Mouse (Mus musculus) urinary bladder, adult 2 months (tissue): ENCODE measurements around the gene Dnajc7. TPM values are rescaled to one million over a fixed set of nuclear protein-coding genes. Genes with fewer than 3 reads are reported as not detected.
"Not testable (repeated sequence)": the region's sequence is repeated elsewhere in the genome, so short reads cannot be mapped to it uniquely, and the experiment has no call there.

Experiments used
- DNase-seq: peaks from one replicate; pipeline ENCODE4 v3.0.0; 2022; ENCODE audit warnings: low spot score
- polyA plus RNA-seq: library from polyadenylated mRNA; depleted of rRNA; stranded (reverse); fragments of >200 nt; gene quantifications from 2 replicates; pipeline ENCODE4 v1.2.3, GENCODE M21; 2012; rRNA removed

Gene Dnajc7
- polyA plus RNA-seq, 1 experiment: 118 TPM

- DNase-seq: no peak
These were observed 70.5 kb downstream of the Dnajc7 start for GRCm38 (mm10) chr11:100549466-100549865.

DNA sequence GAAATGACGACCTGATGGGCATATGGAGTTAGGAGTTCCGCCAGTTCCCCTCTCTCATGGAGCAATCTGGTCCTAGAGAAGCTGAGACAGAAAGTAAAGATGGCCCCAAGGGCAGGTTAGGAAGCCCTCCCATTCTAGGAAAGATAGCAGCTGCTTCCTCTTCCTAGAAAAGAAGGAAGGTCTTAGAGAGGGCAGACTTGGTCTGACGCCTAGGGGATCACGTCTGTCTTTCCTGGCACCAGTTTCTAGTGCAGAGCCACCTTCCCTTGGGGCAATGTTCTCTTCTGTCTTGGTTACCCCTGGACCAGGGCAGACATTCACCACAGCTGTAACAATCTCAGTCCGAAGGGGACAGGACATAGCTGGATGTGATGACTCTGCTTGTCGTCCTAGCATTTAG is 71.8 kb downstream of the Dnajc7 start:
- no peak for DNase-seq

DNA sequence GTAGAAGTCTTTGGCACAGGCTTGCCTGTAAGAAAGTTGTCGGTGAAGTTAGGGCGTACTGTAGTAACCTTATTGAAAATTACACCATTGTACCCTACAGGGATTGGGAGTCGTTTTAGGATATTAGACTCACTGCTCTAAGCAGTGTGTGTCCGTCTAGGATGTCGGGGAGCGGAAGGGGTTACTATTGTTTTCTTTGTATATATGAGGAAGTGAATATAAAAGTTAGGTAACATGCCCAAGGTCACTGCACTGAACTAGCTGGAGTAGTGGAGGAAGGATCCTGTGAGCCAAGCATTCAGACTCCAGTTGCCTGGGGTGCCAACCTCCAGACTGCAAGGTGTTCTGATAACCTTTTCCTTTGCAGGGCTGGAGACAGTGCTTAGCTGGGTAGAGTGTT is 73.0 kb downstream of the Dnajc7 start:
- no peak for DNase-seq

GRCm38 (mm10) chr11:100545746-100546085 is 74.3 kb downstream of the Dnajc7 start:
- DNase-seq: no peak

DNA sequence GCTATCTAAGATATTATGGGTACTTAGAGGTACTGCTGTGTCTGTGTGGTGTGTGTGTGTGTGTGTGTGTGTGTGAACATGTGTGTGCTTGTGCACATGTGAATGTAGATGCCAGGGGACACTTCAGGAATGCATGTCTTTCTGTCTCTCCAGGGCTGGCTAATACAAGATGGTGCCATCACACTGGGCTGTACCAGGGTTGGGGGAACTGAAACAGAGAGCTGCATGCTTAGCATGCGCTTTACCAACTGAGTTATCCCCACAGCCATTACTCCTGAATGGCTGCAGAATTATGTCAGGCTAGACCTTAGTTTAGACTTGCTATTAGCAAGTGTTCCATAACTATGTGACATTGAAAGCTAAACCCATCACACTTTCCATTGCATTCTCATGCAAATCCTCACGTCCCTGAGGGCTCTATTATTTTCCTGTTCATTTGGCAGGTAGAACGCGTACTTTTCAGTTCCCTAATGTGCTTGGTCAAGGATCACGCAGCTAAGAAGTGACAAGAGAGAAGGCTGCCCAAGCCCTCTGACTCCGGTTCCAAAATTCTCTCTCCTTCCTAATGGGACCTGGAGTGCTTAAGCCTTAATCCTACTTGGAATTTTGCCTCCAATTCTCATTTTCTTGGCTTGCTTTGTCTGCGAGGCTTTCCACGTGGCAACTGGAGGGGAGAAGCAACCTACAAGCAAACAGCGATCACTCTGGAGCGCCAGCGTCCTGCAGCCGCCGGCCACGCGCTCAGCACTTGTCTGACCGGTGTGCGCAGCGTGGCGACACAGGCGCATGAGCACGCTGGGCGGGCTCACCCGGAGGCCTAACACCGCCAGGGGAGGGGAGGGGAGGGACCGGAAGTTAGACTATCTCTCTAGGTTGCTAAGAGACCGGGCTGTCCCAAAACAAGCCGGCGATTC is 74.9 kb downstream of the Dnajc7 start, which contains the start of gene Ttc25:
Gene Ttc25, plus strand, starts transcription at position 776 of the 914 bp plus-strand sequence.
- peak; percentile 71 for DNase-seq

DNA sequence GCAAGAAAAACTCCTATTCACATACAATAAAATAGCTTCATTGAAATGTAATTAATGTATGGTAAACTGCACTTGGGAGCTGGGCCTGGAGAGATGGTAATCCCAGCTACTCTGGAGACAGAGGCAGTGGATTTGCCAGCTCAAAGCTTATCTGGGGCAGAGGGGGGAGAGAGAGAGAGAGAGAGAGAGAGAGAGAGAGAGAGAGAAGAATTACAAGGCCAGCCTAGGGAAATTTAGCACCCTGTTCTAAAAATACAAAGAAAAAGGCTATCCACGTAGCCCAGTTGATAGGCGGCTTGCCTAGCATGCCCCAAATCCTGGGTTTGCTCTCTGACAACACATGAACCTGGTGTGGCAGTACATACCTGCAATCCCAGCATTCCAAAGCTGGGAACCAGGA is 78.4 kb downstream of the Dnajc7 start:
- DNase-seq: no peak

DNA sequence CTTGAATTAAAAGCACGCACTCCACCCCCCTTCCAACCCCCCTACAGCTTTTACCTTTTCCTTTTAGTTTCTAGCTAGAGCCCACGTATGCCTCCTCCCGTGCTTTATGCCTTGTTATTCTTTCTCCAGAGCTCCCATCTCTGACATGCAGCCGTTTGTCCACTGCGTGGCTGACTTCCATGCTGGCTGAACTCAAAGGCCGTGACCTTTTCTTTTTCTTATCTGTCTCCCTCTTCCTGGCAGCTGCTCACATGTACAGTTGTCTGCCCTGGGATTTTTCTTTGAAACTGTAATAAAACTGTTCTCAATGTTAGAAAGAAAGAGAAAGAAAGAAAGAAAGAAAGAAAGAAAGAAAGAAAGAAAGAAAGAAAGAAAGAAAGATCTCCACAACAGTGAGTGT is 79.0 kb downstream of the Dnajc7 start:
- no peak for DNase-seq

DNA sequence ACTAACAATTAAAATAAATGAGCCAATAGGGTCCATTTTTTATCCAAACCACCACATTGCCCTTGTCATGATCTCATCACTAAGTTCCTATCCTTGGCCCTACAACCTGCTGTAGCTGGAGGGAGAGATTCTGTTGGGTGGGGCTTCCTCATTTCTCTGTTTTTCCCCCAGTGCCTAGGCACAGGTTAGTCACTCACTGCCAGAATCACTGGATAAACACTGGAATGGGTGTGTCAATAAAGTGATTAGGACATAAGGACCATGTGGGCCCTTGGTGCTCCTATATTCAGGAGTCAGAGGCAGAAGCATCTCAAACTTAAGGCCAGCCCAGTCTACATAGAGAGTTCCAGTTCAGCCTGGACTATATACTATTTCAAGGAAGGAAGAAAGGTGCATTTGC is 83.5 kb downstream of the Dnajc7 start:
- no peak for DNase-seq

DNA sequence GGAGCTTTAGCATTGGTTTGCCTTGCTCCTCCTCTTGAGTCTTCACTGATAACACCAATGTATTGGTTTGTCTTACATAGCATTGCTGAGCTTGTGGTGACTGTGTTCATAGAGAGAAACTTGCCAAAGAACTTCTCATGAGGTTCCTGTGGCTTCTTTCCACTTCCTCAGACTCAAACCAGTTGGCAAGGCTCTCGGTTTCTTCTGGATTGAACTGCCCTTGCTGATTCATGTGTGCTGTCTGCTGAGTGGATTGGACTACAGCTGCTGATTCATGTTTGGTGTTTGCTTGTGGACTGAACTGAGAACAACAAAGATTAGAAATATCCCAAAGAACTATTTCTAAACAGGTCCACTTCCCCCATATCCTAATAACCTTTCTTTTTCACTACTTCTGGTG is 84.0 kb downstream of the Dnajc7 start:
- no peak for DNase-seq

DNA sequence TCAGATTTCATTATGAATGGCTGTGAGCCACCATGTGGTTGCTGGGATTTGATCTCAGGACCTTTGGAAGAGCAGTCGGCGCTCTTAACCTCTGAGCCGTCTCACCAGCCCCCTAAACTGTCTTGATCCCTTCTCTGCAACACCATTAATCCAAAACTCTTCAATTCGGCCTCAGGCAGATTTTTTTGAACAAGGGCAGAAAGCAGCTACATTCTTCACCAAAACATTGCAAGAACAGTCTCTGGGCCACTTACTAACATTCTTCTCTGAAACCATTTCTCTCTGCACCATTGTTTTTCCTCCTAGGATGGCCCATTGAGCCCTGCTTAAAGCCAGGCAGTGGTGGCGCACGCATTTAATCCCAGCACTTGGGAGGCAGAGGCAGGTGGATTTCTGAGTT is 85.1 kb downstream of the Dnajc7 start:
- DNase-seq: not testable (repeated sequence)

DNA sequence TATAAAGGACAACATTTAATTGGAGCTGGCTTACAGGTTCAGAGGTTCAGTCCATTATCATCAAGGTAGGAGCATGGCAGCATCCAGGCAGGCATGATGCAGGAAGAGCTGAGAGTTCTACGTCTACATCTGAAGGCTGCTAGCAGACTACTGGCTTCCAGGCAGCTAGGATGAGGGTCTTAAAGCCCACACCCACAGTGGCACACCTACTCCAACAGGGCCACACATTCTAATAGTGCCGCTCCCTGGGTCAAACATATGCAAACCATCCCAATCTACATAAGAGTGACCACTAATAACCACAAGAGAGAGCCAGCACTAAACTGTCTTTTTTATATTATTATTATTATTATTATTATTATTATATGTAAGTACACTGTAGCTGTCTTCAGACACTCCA is 85.6 kb downstream of the Dnajc7 start:
- DNase-seq: not testable (repeated sequence)

- no peak for DNase-seq
These were observed 86.1 kb downstream of the Dnajc7 start for GRCm38 (mm10) chr11:100533871-100534270.

Other genes starting within 250 kb of the Dnajc7 start
- gene Jup, start 222.4 kb downstream of the Dnajc7 start, polyA plus RNA-seq: 92.4 and 119 TPM in 2 replicates
- 53.4 and 56.2 TPM in 2 replicates for gene P3h4, start 205.3 kb downstream of the Dnajc7 start, polyA plus RNA-seq
- 84.6 and 90.5 TPM in 2 replicates for gene Fkbp10, start 204.5 kb downstream of the Dnajc7 start, polyA plus RNA-seq
- 128 and 134 TPM in 2 replicates for gene Nt5c3b, start 178.4 kb downstream of the Dnajc7 start, polyA plus RNA-seq
- 1.3 and 1.4 TPM in 2 replicates for gene Klhl10, start 178.3 kb downstream of the Dnajc7 start, polyA plus RNA-seq
- 12.2 and 13.2 TPM in 2 replicates for gene Klhl11, start 147.4 kb downstream of the Dnajc7 start, polyA plus RNA-seq
- 83.9 and 93.7 TPM in 2 replicates for gene Acly, start 92.2 kb downstream of the Dnajc7 start, polyA plus RNA-seq
- 0.26 and 0.60 TPM in 2 replicates for gene Ttc25, start 74.6 kb downstream of the Dnajc7 start, polyA plus RNA-seq
- gene Cnp, start 45.3 kb downstream of the Dnajc7 start, polyA plus RNA-seq: 34.9 and 36.0 TPM in 2 replicates
- gene Nkiras2, start 924 bp downstream of the Dnajc7 start, polyA plus RNA-seq: 54.8 and 55.4 TPM in 2 replicates
- 0.54 and 0.65 TPM in 2 replicates for gene Zfp385c, start 72.3 kb upstream of the Dnajc7 start, polyA plus RNA-seq
- 5.6 and 6.5 TPM in 2 replicates for gene Dhx58, start 84.1 kb upstream of the Dnajc7 start, polyA plus RNA-seq
- gene Kat2a, start 92.3 kb upstream of the Dnajc7 start, polyA plus RNA-seq: 28.4 and 30.5 TPM in 2 replicates
- gene Hspb9, start 93.7 kb upstream of the Dnajc7 start, polyA plus RNA-seq: 0.11 and 0.37 TPM in 2 replicates
- 148 and 160 TPM in 2 replicates for gene Rab5c, start 118.0 kb upstream of the Dnajc7 start, polyA plus RNA-seq
- gene Kcnh4, start 139.8 kb upstream of the Dnajc7 start, polyA plus RNA-seq: 0.01 and 0.04 TPM in 2 replicates
- gene Hcrt, start 142.8 kb upstream of the Dnajc7 start, polyA plus RNA-seq: 0.15 TPM in 1 of 2 replicates, not detected in the other
- gene Ghdc, start 150.8 kb upstream of the Dnajc7 start, polyA plus RNA-seq: 16.7 and 20.5 TPM in 2 replicates
- 18.1 and 21.5 TPM in 2 replicates for gene Stat5b, start 230.6 kb upstream of the Dnajc7 start, polyA plus RNA-seq
- gene Stat5a, start 239.2 kb upstream of the Dnajc7 start, polyA plus RNA-seq: 9.0 and 11.4 TPM in 2 replicates